Mouse (Mus musculus) natural killer cell, adult 2 months (primary cell): ENCODE measurements around the gene Snd1.

Experiments
- DNase-seq, 2 experiments: peaks; one replicate each; pipeline ENCODE4 v3.0.0; 2022; ENCODE audit warnings: low spot score in 2 of 2

Gene Snd1

DNA sequence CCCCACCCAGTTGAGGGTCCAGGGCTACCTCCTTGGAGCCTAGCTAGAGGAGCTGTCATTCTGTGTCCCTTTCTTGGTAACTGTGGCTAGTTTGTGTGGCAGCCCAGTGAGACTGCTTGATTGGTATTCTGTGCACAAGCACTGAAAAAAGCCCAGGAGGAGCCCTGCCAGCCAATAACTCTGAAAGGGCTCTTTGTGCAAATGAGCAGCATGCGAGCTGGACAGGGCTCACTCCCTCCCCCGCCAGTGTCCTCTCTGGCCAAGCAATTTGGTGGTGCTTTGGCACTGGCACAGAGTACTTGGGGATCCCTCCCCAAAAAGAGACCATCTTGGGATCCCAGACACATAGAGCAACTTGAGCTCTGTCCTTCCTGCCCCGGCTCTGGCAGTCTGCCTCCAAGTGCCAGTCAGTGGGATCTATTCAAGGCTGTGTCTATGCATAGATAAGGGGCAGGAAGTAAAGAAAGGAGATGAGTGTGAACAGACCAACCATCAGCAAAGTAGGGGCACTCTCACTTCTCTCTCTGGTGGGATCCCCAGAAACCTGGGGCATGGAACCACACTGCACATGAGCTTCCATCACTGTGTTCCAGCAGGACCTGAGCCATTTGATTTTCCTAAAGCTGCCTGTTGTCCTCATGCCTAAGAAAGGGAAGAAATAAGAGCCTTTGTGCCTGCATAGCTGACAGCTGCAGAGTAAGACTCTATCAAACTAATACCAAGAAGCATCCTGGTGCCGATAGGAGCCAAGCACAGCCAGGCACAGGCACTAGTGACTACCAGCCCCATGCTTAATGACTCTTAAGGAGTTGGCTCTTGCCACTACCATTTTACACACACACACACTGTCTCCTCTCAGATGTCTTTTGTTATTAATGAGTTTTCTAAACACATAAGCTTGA lies 367.7 kb downstream of the Snd1 start:
- no peak for DNase-seq

DNA sequence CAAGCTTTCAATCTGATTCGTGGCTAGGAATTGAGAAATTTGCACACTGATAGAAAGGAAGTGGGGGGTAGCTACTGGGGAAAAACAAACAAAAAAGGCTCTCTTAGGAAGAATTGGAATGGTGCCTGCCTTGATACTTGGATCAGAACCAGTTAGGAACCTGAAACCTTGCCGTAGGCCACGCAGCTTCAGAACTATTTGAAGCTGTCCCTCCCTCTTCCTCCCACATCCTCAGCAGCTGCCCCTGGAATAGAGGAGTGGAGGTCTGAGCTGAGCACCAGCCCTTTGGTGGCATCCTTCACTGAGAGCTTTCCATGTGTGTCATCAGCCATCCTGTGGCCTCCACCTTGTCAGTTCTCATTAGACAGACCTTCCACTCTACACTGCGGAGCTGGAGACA lies 370.7 kb downstream of the Snd1 start:
- DNase-seq, result no peak

DNA sequence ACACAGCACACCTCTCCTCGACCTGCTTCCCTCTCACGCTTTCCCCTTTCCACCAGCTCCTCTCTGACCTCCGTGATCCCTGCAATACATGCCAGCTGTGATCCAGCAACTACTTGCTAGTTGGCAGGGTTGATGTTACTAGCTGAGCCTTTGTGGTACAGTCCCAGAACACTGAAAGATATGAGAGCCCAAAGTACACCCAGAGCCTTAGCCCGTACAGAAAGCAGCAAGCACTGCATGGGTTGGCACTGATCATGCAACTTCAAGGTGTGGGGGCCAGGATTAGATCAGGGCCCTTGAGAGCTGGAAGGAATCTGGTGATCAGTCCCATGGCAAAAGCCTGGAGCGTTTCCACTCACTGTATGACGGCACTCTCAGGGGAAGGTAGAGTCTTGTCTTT lies 372.7 kb downstream of the Snd1 start:
- no peak for DNase-seq

DNA sequence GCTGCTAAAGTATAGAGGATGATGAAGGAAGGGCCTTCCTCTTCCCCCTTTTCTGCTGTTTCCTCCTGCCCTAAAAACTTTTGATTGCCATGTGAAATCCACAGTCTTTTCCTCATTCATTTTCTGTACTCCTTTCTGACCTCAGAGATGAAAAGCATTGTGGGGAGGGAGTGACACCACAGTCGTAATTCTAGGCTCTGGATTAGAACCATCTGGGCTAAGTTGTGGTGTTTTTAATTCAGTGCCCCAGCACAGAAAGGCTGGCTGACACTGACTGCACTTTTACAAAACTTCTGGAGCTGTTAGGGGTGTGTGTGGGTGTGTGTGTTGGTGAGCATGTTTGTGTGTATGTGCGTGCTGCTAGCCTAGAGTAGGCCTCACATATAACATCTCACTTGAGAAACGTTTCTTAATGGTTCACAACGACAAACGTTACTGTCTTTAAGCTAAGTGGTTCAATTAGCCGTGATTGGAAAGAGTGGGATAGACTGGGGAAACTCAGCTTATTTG lies 373.4 kb downstream of the Snd1 start:
- no peak for DNase-seq

DNA sequence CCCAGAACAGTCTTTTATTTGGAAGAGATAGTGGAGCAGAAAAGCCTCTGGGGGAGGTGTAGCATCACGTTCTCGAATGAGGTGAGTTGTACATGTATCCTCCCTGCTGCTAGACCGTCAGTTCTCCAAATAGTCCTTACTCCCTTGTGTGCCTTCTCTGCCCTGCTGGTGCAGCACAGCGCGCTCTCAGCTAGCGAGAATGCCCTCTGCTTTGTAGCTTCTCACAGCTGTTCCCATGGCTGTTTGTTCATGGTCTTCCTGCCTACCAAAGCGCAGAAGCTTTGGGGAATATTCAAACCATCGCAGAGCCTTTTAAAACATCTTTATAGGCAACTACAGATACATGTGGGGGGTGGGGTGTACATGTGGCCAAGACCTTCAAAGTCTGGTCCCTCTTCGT lies 374.0 kb downstream of the Snd1 start:
- no peak for DNase-seq

DNA sequence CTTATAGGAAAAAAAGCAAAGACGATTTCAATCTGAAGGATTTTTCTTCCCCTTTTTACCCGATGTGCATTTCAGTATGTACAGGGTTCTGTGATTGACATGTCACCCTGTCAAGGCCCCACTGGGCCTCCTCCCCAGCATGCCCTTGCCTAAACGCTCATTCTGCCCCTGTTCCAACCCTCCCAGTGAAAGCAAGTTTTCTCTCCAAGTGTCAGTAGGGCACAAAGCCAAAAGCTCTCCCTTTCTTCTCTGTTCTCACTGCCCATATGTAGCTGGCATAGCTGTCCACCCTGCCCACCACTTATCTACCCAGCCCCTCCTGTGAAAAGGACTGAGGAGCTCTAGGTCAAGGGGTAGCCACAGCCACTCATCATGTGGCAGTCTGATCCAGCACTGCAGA lies 374.4 kb downstream of the Snd1 start:
- DNase-seq, result no peak

DNA sequence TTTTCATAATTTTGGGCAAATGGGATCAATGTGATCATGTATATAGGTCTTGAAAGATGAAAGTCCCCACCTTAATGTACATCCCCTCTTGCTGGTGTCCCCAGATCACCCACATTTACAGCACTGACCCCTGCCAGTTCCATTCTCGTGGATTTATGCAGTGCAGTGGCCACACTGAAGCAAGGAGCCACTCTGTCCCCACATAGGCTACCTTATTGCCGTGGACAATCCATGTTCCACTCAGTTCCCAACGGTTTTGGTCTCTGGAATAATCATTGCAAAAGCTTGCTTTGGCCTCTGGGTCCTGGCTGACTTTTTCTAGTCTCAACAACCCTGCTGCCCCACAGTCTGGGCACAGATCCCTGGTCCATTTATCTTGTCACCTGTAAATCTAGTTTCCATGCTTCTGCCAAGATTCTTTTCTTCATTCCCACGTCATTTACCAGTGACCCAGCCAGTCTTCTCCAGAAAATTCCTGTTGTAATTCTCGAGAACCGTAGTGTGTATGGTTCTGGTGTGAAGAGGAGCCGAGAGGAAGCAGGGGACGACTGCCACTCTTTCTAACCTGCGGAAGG lies 375.5 kb downstream of the Snd1 start:
- DNase-seq, result no peak

DNA sequence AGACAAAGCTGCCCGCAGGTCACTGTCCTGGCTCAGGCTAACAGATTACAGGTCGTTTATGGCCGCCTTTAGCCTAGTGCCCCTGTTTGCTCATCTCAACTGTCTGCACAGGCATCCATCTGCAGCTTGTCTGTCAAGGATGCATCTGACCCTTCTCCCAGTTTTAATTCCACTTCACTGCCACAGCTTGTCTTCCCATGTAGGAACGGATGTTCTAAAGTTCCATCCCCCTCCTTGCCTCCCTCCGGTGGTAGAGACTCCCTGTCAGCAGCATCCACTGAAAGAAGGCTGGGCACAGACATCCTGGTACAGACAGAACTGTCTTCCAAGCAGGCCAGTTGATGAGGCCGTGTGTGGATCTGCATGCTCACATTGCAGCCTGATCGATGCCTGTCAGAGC lies 377.4 kb downstream of the Snd1 start:
- no peak for DNase-seq

DNA sequence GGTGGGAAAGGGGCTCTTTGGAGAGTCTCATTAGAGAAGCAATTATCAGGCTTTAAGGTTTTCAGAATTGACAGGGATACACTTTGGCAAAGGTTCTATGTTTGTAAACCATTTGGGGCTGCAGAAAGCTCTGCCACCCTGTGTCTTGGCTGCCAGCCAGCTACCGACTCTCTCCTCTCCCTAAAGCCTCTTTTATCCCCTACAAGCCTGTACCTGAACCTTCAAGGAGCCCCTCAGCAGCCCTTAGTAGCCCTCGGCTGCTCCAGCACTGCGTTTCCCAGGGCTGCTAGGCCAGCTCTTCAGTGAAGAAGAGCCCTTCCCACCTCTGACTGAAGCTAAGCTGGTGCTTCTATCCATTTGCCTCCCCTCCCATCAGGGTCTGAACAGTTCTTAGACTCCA lies 378.2 kb downstream of the Snd1 start:
- DNase-seq, result no peak

DNA sequence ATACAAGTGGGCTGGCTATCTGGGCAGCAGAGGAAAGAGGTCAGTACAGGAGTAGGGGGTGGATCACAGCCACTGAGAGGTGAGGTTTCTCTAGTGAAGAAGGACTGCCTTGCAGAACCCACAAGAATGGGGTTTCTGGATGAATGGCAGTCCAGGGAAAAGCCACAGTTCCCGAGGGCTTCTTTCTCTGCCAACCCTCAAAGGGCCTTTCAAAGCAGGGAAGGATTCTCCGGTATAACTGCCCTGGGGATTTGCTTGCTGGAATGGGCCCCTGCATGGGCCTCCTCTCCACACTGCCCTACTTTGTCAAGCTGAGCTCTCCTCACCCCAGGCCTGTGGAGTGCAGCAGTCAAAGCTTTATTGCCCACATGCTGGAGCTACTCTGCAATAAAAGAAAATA lies 378.7 kb downstream of the Snd1 start:
- DNase-seq, result no peak

DNA sequence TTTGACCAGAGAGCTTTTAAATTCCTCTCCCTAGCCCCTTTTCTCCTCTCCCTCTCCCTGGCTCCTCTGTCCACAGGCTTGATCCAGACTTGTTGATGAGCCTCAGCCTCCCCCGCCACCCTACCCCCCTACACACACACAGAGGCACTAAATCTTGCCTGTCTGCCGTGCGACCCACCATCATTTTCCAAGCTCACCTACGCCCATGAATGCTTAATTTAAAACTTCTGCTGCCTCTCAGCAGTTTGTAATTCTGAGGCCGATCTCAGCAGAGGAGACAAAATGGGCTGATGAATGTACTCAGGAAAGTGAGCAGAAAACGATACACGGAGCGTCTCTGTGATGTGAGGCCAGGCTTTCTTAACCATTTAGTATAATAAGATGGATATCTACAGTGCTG lies 379.7 kb downstream of the Snd1 start:
- DNase-seq, result no peak

DNA sequence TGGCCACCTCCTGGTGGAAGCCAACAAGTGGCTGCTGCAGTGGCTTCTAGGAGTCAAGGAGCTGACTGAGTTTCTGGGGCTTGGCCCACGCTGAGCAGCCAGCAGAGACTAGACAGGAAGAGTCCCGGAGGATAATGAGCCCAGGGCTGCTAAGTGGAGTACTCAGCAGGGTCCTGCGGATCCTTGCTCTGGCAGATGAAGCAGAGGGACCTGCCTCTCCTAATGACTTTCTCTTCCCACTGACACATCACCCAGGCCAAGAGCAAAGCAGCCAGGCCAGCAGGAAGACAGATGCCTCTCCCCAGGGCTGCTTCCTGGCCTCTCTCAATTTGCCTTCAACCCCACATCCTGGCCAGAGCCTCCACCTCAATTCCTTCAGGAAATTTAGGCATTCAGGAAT lies 380.5 kb downstream of the Snd1 start:
- no peak for DNase-seq

DNA sequence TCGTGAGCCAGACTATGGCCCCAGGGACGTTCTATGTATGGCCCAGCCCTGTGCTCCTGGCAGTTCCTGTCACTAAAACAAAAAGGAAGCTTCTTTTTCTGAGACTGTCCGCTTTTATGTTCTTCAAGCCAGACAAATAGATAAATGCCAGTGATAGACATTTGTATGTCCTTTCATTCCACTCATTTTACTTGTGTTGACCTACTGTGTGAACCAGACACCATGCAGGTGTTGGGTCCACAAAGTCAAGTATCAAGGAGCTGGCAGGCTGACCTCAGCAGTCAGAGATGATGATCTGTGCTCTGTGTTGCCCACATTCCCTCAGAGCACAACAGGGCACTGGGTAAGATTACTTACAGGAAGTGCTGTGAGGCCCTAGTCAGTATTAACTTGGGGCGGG lies 381.9 kb downstream of the Snd1 start:
- no peak for DNase-seq

DNA sequence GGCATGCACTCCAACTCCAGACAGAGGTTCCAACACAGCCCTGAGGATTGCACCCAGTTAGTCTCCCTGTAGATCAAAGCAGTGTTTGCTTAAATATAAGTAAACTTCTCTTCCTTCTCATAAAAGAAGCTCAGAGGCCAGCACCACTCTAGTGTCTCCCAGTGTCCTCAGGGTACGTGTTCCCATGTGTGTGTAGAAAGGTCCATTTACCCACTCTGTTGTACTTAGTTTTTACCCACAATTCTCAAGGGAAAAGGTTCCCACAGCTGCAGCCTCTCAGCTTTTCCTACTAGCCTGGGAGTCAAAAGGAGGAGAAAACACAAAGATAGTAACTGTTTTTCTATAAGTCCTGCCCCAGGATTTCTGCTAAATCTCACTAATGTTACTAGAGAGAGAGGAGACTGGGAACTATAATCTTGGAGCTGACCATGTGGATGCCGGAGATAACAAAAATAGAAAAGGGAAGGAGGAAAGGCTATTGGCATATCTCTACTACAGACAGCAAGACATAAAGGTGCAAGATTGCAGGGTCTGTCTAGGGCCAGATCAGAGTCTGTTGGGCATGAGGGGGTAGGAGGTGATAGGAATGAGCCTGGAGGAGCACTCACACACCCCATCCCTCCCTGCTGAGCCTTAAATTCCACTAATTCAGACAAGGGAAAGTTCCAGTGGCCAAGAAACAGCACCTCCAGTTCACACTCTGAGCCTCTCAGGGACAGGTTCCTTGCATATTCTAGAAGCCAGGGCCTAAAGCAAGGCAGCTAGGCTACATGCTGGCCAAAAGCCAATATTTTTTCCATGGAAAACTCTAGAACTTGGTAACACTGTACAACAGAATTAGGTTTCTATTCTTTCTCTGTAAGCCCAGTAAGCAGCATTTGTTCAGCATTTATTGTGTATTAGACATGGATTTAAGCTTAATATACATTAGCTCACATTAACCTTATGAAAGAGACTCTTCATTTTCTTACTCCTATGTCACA lies 382.6 kb downstream of the Snd1 start:
- no peak for DNase-seq

DNA sequence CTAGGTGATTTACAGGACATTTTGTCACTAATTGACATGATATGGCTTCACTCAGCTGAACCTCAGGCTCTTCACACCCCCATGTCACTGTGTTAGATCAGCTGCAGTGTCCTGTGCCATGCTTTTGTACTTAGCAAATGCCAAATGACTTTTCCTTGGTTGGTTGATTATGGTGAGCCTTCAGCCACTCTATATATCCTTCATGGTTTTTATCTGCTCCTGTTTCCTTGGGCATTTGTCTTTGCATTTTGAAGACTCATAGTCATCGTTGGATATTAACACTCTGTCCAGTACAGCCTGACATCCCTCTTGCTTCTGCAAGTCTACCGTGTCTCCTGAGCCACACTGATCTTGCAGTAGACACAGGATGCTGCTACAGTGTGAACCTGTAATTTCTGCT lies 384.2 kb downstream of the Snd1 start:
- no peak for DNase-seq

DNA sequence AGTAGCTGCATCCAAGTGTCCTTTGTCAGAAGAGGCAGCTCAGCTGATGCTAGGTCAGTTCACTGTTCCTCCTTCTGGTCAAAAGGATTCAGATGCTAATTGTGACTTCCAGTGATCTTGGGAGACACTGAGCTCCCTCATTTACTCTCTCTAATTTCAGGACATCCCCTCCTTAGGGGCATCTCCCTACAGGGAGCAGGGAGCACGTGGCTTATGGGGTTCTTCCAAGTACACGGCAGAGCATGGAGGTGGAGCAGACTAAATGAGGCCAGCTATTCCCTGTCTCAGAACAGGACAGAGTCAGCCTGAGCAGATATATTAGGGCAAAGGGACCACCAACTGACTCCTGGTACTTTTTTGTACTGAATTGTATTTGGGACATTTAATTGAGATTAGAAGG lies 385.5 kb downstream of the Snd1 start:
- DNase-seq, result no peak

DNA sequence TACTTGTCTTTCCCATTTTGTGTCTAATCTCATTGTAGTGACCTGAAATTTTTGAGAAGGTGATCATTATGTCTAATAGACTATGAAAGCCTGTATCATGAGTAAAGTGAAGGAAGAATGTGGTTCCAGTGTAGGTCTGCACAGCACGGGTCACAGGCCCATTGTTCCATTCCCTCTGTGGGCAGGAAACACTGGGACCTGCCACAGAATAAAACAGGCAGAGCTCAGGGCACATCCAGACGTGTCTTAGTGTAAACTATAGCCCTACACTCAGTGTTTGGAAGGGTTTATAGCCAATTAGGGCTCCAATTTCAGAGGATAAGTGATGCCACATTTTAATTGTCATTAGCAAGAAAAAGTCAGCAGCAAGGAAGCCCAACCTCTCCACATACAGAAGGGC lies 386.0 kb downstream of the Snd1 start:
- no peak for DNase-seq

DNA sequence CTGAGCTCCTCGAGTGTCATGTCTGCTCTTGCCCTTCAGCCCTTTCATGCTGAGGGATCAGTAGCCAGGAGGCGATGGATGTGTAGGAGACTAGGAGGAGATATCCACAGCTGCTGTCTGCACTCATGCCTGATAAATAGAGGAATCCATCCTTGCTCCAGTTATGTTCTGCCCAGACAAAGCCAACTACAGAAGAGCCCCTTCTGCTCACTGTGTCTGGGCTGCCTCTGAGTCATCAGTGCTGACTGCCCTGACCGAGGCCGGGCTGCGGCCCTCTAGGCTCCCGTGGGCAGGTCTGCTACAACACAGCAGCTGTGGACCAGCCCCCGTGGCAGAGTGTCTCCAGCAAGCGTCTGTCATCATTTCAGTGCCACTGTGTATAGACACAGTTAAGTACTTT lies 387.4 kb downstream of the Snd1 start:
- no peak for DNase-seq

DNA sequence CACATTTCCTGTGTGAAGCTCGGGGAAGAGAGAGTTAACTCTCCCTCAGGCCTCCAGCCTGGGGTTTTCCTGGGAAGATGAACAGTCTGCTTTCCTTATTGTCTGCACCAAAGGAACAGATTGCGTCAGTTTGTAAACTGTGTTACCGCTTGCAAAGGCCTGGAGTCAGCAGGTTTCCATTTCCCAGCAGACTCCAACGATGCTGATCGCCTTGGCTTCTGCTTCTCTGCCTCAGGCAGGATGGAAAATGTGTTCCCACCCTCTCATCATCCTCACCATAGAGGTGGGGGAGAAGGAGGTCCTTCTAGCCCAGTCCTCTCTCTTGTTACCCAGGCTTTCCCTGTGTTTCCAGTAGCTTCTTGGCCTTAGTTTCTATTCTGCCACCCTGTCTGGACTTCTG lies 389.7 kb downstream of the Snd1 start:
- no peak for DNase-seq

DNA sequence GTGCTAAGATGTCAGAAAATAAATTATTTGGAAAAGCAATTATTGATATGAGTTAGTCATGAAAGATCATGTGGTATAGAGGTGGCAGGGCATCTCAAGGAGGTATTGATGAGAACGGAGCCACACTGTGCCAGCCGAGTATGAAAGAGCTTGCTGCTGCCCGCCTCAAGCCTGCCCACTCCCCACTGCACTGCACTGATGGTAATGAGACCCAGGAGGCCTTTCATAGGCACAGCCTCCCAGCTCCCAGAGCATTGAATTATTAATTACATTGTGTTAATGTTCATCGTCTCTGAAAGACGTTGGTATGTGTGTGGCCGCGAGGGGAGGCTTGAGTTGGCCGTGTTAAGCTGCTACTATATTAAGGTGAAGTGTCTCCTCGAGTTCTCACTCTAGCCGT lies 390.2 kb downstream of the Snd1 start:
- no peak for DNase-seq

DNA sequence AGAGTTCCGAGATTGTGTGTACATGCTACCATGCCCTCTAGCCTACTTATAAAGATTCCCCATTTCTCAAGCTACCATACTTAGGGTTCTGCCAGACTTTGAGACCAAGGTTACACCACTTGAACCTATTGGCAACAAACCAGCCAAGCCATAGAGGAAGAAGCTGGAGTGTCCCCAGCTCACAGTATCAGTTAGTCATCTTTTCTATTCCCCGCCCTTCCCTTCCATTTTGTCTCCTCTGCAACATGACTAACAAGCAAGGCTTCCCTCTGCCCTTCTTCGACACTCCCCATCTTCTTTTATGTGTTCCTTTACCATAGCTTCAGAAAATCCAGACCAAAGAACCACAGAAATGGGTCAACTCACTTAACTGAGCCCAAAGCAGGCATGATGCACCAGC lies 391.3 kb downstream of the Snd1 start:
- no peak for DNase-seq

DNA sequence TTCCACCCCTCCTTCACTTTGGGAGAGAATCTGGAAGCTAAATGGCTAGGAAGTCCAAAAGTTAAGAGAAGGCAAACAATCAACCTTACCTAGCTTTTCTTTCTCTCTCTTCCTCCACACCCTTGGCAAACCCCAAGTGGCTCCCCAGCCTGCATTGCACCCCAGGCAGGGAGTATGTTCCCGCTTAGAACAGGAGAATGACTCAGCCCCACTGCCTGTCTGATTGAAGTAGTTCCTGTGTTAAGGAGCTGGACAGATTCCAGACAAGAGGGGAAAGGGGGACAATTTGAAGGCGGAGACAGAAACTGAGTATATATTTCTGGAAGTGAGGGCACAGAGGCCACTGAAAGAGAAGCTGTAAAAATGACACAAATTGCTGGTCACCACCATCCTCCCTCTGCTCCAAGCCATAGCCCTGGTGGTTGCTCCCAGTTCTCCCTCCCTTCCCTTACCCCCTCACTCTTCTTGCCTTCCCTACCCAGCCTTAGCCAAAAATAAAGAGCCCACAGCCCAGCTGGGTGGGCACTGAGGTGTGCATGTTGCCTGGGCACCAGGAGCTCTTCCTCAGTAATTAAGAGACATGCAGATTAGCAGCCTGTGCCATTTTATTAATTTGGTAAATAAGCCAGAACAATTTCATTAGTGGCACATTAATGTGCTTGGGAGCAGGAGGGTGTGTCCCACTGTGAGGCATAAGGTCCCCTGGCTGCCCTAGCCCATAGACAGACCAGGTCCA lies 392.7 kb downstream of the Snd1 start:
- no peak for DNase-seq
